Mouse (Mus musculus) hindbrain, embryonic 15.5 days (tissue): ENCODE measurements at regions not wholly inside any gene's neighbourhood (a gene's known extent, or its start where the extent isn't known, plus 50 kb on each side); places are given as distances from the start of the nearest gene placed in this dataset.

Experiments used
- ATAC-seq: fragments of 200-750 bp; cut with Nextera tagmentation; 2 replicates; pipeline ENCODE4 v1.8.0; 2017; ENCODE audit warnings: low read depth, moderate number of reproducible peaks, moderate TSS enrichment; ENCODE audit not compliant: low FRiP score
- H3K27ac ChIP-seq: fragments of 300-500 bp; sonication (generic); replicated peaks from 2 replicates; pipeline ENCODE4 v1.5.1; 2015; ENCODE audit warnings: mild to moderate bottlenecking, inconsistent platforms
- H3K27me3 ChIP-seq: fragments of 300-500 bp; sonication (generic); 2 replicates; pipeline ENCODE4 v1.6.1; 2015; ENCODE audit warnings: control low read depth, inconsistent platforms
- H3K36me3 ChIP-seq: fragments of 300-500 bp; sonication (generic); 2 replicates; pipeline ENCODE4 v1.6.1; 2015; ENCODE audit warnings: control low read depth, inconsistent platforms
- H3K4me1 ChIP-seq: fragments of 300-500 bp; sonication (generic); replicated peaks from 2 replicates; pipeline ENCODE4 v1.6.1; 2015; ENCODE audit warnings: control low read depth, inconsistent platforms
- H3K4me2 ChIP-seq: fragments of 300-500 bp; sonication (generic); 2 replicates; pipeline ENCODE4 v1.6.1; 2015; ENCODE audit warnings: moderate library complexity, mild to moderate bottlenecking, inconsistent platforms
- H3K4me3 ChIP-seq: fragments of 300-500 bp; sonication (generic); 2 replicates; pipeline ENCODE4 v1.5.1; 2015; ENCODE audit warnings: mild to moderate bottlenecking, inconsistent platforms
- H3K9ac ChIP-seq: fragments of 300-500 bp; sonication (generic); 2 replicates; pipeline ENCODE4 v1.6.1; 2015; ENCODE audit warnings: inconsistent platforms
- H3K9me3 ChIP-seq: fragments of 300-500 bp; sonication (generic); 2 replicates; pipeline ENCODE4 v1.6.1; 2016; ENCODE audit warnings: control low read depth, inconsistent platforms
- WGBS: fragments of 180-500 bp; shearing (Covaris S2); methylation state at CpG from one replicate; pipeline ENCODE4 v1.1.7; 2015; 5-methylcytosine and 5-hydroxymethylcytosine counted together

- Histone ChIP-seq H3K4me3 (no peak overlapping the region), H3K36me3 (no peaks in the 10 kb centered on the region), H3K9ac (no peak overlapping the region), H3K4me1 (no peaks in the 10 kb centered on the region), H3K9me3 (no peaks in the 10 kb centered on the region), H3K27me3 (no peaks in the 10 kb centered on the region), H3K27ac (no peak overlapping the region), H3K4me2 (no peak overlapping the region)
- WGBS: 69% methylated on average over 5 of the region's 5 CpGs
- no peak for ATAC-seq
These were observed 517.4 kb downstream of the Inhba start for GRCm38 (mm10) chr13:16529036-16529435.

- Histone ChIP-seq H3K4me3 (no peak overlapping the region), H3K27ac (no peak overlapping the region), H3K27me3 (no peaks in the 10 kb centered on the region), H3K9ac (no peak overlapping the region), H3K9me3 (no peaks in the 10 kb centered on the region), H3K4me2 (no peak overlapping the region), H3K4me1 (no peaks in the 10 kb centered on the region), H3K36me3 (no peaks in the 10 kb centered on the region)
- ATAC-seq: peak; percentile 38; the same call in 1 of the 2 replicates
- WGBS: 50% methylated on average over 5 of the region's 5 CpGs
These were observed 532.1 kb downstream of the Inhba start for GRCm38 (mm10) chr13:16543771-16544170.

- Histone ChIP-seq H3K9me3 (no peaks in the 10 kb centered on the region), H3K4me1 (no peaks in the 10 kb centered on the region), H3K36me3 (no peaks in the 10 kb centered on the region), H3K27me3 (no peaks in the 10 kb centered on the region), H3K4me3 (no peak overlapping the region), H3K4me2 (no peak overlapping the region), H3K27ac (no peak overlapping the region), H3K9ac (no peak overlapping the region)
- ATAC-seq: no peak
These were observed 538.4 kb downstream of the Inhba start for GRCm38 (mm10) chr13:16550060-16550459.

- no peak for ATAC-seq
- WGBS: 73% methylated on average over 1 of the region's 1 CpGs
These were observed 553.3 kb downstream of the Inhba start for GRCm38 (mm10) chr13:16564988-16565387.

GRCm38 (mm10) chr13:16574069-16574468 is 562.4 kb downstream of the Inhba start:
- Histone ChIP-seq H3K27ac (no peak overlapping the region), H3K9ac (no peak overlapping the region), H3K4me1 (no peaks in the 10 kb centered on the region), H3K4me2 (no peak overlapping the region), H3K9me3 (no peaks in the 10 kb centered on the region), H3K27me3 (no peaks in the 10 kb centered on the region), H3K4me3 (no peak overlapping the region), H3K36me3 (no peaks in the 10 kb centered on the region)
- WGBS: 22% methylated on average over 4 of the region's 4 CpGs
- ATAC-seq: no peak

More at GRCm38 (mm10) chr13:16564988-16565387, 553.3 kb downstream of the Inhba start:
- no peaks in the 10 kb centered on the region for H3K36me3 ChIP-seq
- H3K9ac ChIP-seq: no peak overlapping the region
- H3K27me3 ChIP-seq: no peaks in the 10 kb centered on the region
- no peak overlapping the region for H3K4me3 ChIP-seq
- H3K4me2 ChIP-seq: no peak overlapping the region
- no peak overlapping the region for H3K27ac ChIP-seq
- no peaks in the 10 kb centered on the region for H3K4me1 ChIP-seq
- H3K9me3 ChIP-seq: no peaks in the 10 kb centered on the region

GRCm38 (mm10) chr13:16586286-16586685 is 574.6 kb downstream of the Inhba start:
- H3K27ac ChIP-seq: no peak overlapping the region
- H3K4me1 ChIP-seq: no peaks in the 10 kb centered on the region
- no peaks in the 10 kb centered on the region for H3K27me3 ChIP-seq
- no peak for ATAC-seq
- H3K4me2 ChIP-seq: no peak overlapping the region
- H3K4me3 ChIP-seq: no peak overlapping the region
- H3K36me3 ChIP-seq: no peaks in the 10 kb centered on the region
- H3K9me3 ChIP-seq: no peaks in the 10 kb centered on the region
- no peak overlapping the region for H3K9ac ChIP-seq

GRCm38 (mm10) chr13:16619755-16620154 is 608.1 kb downstream of the Inhba start:
- ATAC-seq: no peak

GRCm38 (mm10) chr13:16626584-16626983 is 614.9 kb downstream of the Inhba start:
- no peak for ATAC-seq
- Histone ChIP-seq H3K4me3 (no peak overlapping the region), H3K4me2 (no peak overlapping the region), H3K9me3 (no peaks in the 10 kb centered on the region), H3K27me3 (no peaks in the 10 kb centered on the region), H3K9ac (no peak overlapping the region), H3K36me3 (no peaks in the 10 kb centered on the region), H3K27ac (no peak overlapping the region), H3K4me1 (no peaks in the 10 kb centered on the region)
- 32% methylated on average over 4 of the region's 4 CpGs for WGBS

More at GRCm38 (mm10) chr13:16619755-16620154, 608.1 kb downstream of the Inhba start:
- H3K9me3 ChIP-seq: no peaks in the 10 kb centered on the region
- no peak overlapping the region for H3K27ac ChIP-seq
- H3K4me1 ChIP-seq: no peaks in the 10 kb centered on the region
- no peak overlapping the region for H3K9ac ChIP-seq
- no peaks in the 10 kb centered on the region for H3K36me3 ChIP-seq
- no peak overlapping the region for H3K4me3 ChIP-seq
- no peaks in the 10 kb centered on the region for H3K27me3 ChIP-seq
- WGBS: 94% methylated on average over 5 of the region's 5 CpGs
- no peak overlapping the region for H3K4me2 ChIP-seq

GRCm38 (mm10) chr13:16633445-16634092 is 621.9 kb downstream of the Inhba start:
- Histone ChIP-seq H3K36me3 (no peaks in the 10 kb centered on the region), H3K4me1 (no peaks in the 10 kb centered on the region), H3K4me3 (no peak overlapping the region), H3K27me3 (no peaks in the 10 kb centered on the region), H3K27ac (no peak overlapping the region), H3K9me3 (no peaks in the 10 kb centered on the region), H3K4me2 (no peak overlapping the region), H3K9ac (no peak overlapping the region)
- no peak for ATAC-seq
- WGBS: 81% methylated on average over 5 of the region's 5 CpGs

- H3K27ac ChIP-seq: no peak overlapping the region
- H3K36me3 ChIP-seq: no peaks in the 10 kb centered on the region
- no peak for ATAC-seq
- no peak overlapping the region for H3K9ac ChIP-seq
- no peaks in the 10 kb centered on the region for H3K27me3 ChIP-seq
- H3K4me2 ChIP-seq: no peak overlapping the region
- H3K4me3 ChIP-seq: no peak overlapping the region
- 83% methylated on average over 2 of the region's 2 CpGs for WGBS
- no peaks in the 10 kb centered on the region for H3K9me3 ChIP-seq
- H3K4me1 ChIP-seq: no peaks in the 10 kb centered on the region
These were observed 624.6 kb downstream of the Inhba start for GRCm38 (mm10) chr13:16636251-16636650.

- H3K9ac ChIP-seq: no peak overlapping the region
- H3K36me3 ChIP-seq: no peaks in the 10 kb centered on the region
- ATAC-seq: no peak
- no peak overlapping the region for H3K4me2 ChIP-seq
- H3K9me3 ChIP-seq: no peaks in the 10 kb centered on the region
- H3K27ac ChIP-seq: no peak overlapping the region
- no peak overlapping the region for H3K4me3 ChIP-seq
- WGBS: 49% methylated on average over 3 of the region's 3 CpGs
- no peaks in the 10 kb centered on the region for H3K27me3 ChIP-seq
- no peaks in the 10 kb centered on the region for H3K4me1 ChIP-seq
These were observed 630.2 kb downstream of the Inhba start for GRCm38 (mm10) chr13:16641611-16642449.

GRCm38 (mm10) chr13:16642450-16642994 is 630.9 kb downstream of the Inhba start:
- no peak overlapping the region for H3K27ac ChIP-seq
- H3K9me3 ChIP-seq: no peaks in the 10 kb centered on the region
- no peak overlapping the region for H3K4me3 ChIP-seq
- WGBS: 52% methylated on average over 6 of the region's 6 CpGs
- H3K9ac ChIP-seq: no peak overlapping the region
- no peak overlapping the region for H3K4me2 ChIP-seq
- H3K4me1 ChIP-seq: no peaks in the 10 kb centered on the region
- peak; percentile 54 for ATAC-seq
- no peaks in the 10 kb centered on the region for H3K36me3 ChIP-seq
- H3K27me3 ChIP-seq: no peaks in the 10 kb centered on the region
